Mouse (Mus musculus) liver, embryonic 12.5 days (tissue): ENCODE measurements around the gene Nr1d1. TPM values are rescaled to one million over a fixed set of nuclear protein-coding genes. Genes with fewer than 3 reads are reported as not detected.

Experiments
- ATAC-seq: fragments of 200-750 bp; cut with Nextera tagmentation; 2 replicates; pipeline ENCODE4 v1.8.0; 2017; ENCODE audit warnings: moderate number of reproducible peaks, mild to moderate bottlenecking, moderate library complexity
- H3K27ac ChIP-seq: fragments of 300-500 bp; sonication (generic); 2 replicates; pipeline ENCODE4 v1.5.1; 2016; ENCODE audit warnings: mild to moderate bottlenecking
- H3K27me3 ChIP-seq: fragments of 300-500 bp; sonication (generic); replicated peaks from 2 replicates; pipeline ENCODE4 v1.6.1; 2016; ENCODE audit warnings: mild to moderate bottlenecking, moderate library complexity
- H3K36me3 ChIP-seq: fragments of 300-500 bp; sonication (generic); 2 replicates; pipeline ENCODE4 v1.6.1; 2016; ENCODE audit warnings: mild to moderate bottlenecking, moderate library complexity
- H3K4me1 ChIP-seq: fragments of 300-500 bp; sonication (generic); 2 replicates; pipeline ENCODE4 v1.6.1; 2016
- H3K4me2 ChIP-seq: fragments of 300-500 bp; sonication (generic); 2 replicates; pipeline ENCODE4 v1.6.1; 2016; ENCODE audit warnings: mild to moderate bottlenecking, moderate library complexity
- H3K4me3 ChIP-seq: fragments of 300-500 bp; sonication (generic); 2 replicates; pipeline ENCODE4 v1.5.1; 2016; ENCODE audit warnings: mild to moderate bottlenecking, moderate library complexity
- H3K9ac ChIP-seq: fragments of 300-500 bp; sonication (generic); 2 replicates; pipeline ENCODE4 v1.6.1; 2016; ENCODE audit warnings: mild to moderate bottlenecking, moderate library complexity
- H3K9me3 ChIP-seq: fragments of 300-500 bp; sonication (generic); replicated peaks from 2 replicates; pipeline ENCODE4 v1.6.1; 2016; ENCODE audit warnings: mild to moderate bottlenecking, moderate library complexity
- WGBS: fragments of 180-500 bp; shearing (Covaris S2); methylation state at CpG from one replicate; pipeline ENCODE4 v1.1.7; 2016; ENCODE audit not compliant: insufficient replicate concordance; 5-methylcytosine and 5-hydroxymethylcytosine counted together
- polyA plus RNA-seq: library from polyadenylated mRNA; unstranded; fragments of >200 nt; fragmentation: Nextera tagmentation; extraction: Ambion mirVana; gene quantifications from 2 replicates; pipeline ENCODE4 v1.2.1, GENCODE M21; 2016

Nr1d1 gene
- polyA plus RNA-seq, 1 experiment from 2014 or later, result 1.4 TPM

GRCm38 (mm10) chr11:98787229-98787628, 12.1 kb upstream of the Nr1d1 start:
- H3K27ac ChIP-seq, result peak overlapping the region; percentile 66
- ATAC-seq, result no peak
- H3K36me3 ChIP-seq, result no peaks in the 10 kb centered on the region
- H3K9me3 ChIP-seq, result no peaks in the 10 kb centered on the region
- no peaks in the 10 kb centered on the region for H3K27me3 ChIP-seq
- peak overlapping the region; percentile 18; the same call in 1 of the 2 replicates for H3K4me3 ChIP-seq
- H3K4me1 ChIP-seq, result peaks cover 97% of the 10 kb centered on the region
- peak overlapping the region; percentile 60; the same call in 1 of the 2 replicates for H3K4me2 ChIP-seq
- 33% methylated on average over 7 of the region's 7 CpGs for WGBS
- H3K9ac ChIP-seq, result no peak overlapping the region

- no peaks in the 10 kb centered on the region for H3K9me3 ChIP-seq
- no peaks in the 10 kb centered on the region for H3K36me3 ChIP-seq
- H3K9ac ChIP-seq, result peak overlapping the region; percentile 32
- peak; percentile 35 for ATAC-seq
- H3K4me3 ChIP-seq, result peak overlapping the region; percentile 18
- H3K27me3 ChIP-seq, result no peaks in the 10 kb centered on the region
- H3K27ac ChIP-seq, result peak overlapping the region; percentile 66
- peaks cover 97% of the 10 kb centered on the region for H3K4me1 ChIP-seq
- H3K4me2 ChIP-seq, result peak overlapping the region; percentile 60
- WGBS, result 3% methylated on average over 14 of the region's 15 CpGs
Observed at GRCm38 (mm10) chr11:98786359-98787214, 11.5 kb upstream of the Nr1d1 start.

- H3K36me3 ChIP-seq, result no peaks in the 10 kb centered on the region
- H3K4me2 ChIP-seq, result peak overlapping the region; percentile 60
- peaks cover 92% of the 10 kb centered on the region for H3K4me1 ChIP-seq
- 0 out of 2 replicates have a peak overlapping the region, but pooled peaks have one; percentile 18 for H3K4me3 ChIP-seq
- H3K9me3 ChIP-seq, result no peaks in the 10 kb centered on the region
- H3K9ac ChIP-seq, result no peak overlapping the region; the same call in 1 of the 2 replicates
- 6% methylated on average over 12 of the region's 12 CpGs for WGBS
- ATAC-seq, result no peak
- H3K27me3 ChIP-seq, result no peaks in the 10 kb centered on the region
- H3K27ac ChIP-seq, result peak overlapping the region; percentile 66
Observed at GRCm38 (mm10) chr11:98785772-98786281, 10.7 kb upstream of the Nr1d1 start.

GRCm38 (mm10) chr11:98785214-98785613, 10.1 kb upstream of the Nr1d1 start:
- H3K36me3 ChIP-seq, result no peaks in the 10 kb centered on the region
- peaks cover 86% of the 10 kb centered on the region for H3K4me1 ChIP-seq
- H3K4me2 ChIP-seq, result no peak overlapping the region
- H3K9me3 ChIP-seq, result no peaks in the 10 kb centered on the region
- no peak overlapping the region for H3K4me3 ChIP-seq
- no peak overlapping the region for H3K9ac ChIP-seq
- WGBS, result 63% methylated on average over 10 of the region's 10 CpGs
- peak overlapping the region; percentile 66 for H3K27ac ChIP-seq
- ATAC-seq, result no peak
- H3K27me3 ChIP-seq, result no peaks in the 10 kb centered on the region

- ATAC-seq, result no peak
- no peaks in the 10 kb centered on the region for H3K36me3 ChIP-seq
- H3K9ac ChIP-seq, result peak overlapping the region; percentile 61; the same call in 1 of the 2 replicates
- no peaks in the 10 kb centered on the region for H3K9me3 ChIP-seq
- H3K27me3 ChIP-seq, result no peaks in the 10 kb centered on the region
- WGBS, result 65% methylated on average over 4 of the region's 4 CpGs
- peak overlapping the region; percentile 79; the same call in 1 of the 2 replicates for H3K4me2 ChIP-seq
- no peak overlapping the region for H3K4me3 ChIP-seq
- peaks cover 75% of the 10 kb centered on the region for H3K4me1 ChIP-seq
- H3K27ac ChIP-seq, result peak overlapping the region; percentile 80; the same call in 1 of the 2 replicates
Observed at GRCm38 (mm10) chr11:98784139-98784538, 9.0 kb upstream of the Nr1d1 start.

GRCm38 (mm10) chr11:98783236-98783696, 8.1 kb upstream of the Nr1d1 start:
- Histone ChIP-seq H3K4me2 (peak overlapping the region; percentile 79), H3K36me3 (no peaks in the 10 kb centered on the region), H3K27ac (peak overlapping the region; percentile 80), H3K27me3 (no peaks in the 10 kb centered on the region), H3K9me3 (no peaks in the 10 kb centered on the region), H3K4me1 (peaks cover 66% of the 10 kb centered on the region), H3K4me3 (peak overlapping the region; percentile 56), H3K9ac (peak overlapping the region; percentile 61)
- peak; percentile 77 for ATAC-seq
- WGBS, result 4% methylated on average over 20 of the region's 20 CpGs

- H3K4me2 ChIP-seq, result peak overlapping the region; percentile 79
- WGBS, result 9% methylated on average over 17 of the region's 17 CpGs
- peak overlapping the region; percentile 56 for H3K4me3 ChIP-seq
- H3K27ac ChIP-seq, result peak overlapping the region; percentile 80
- no peaks in the 10 kb centered on the region for H3K36me3 ChIP-seq
- H3K27me3 ChIP-seq, result no peaks in the 10 kb centered on the region
- H3K9me3 ChIP-seq, result no peaks in the 10 kb centered on the region
- no peak for ATAC-seq
- peaks cover 67% of the 10 kb centered on the region for H3K4me1 ChIP-seq
- H3K9ac ChIP-seq, result peak overlapping the region; percentile 61
Observed at GRCm38 (mm10) chr11:98782651-98783235, 7.6 kb upstream of the Nr1d1 start.

GRCm38 (mm10) chr11:98781851-98782512, 6.8 kb upstream of the Nr1d1 start:
- peak overlapping the region; percentile 79; the same call in 1 of the 2 replicates for H3K4me2 ChIP-seq
- no peak for ATAC-seq
- peak overlapping the region; percentile 80; the same call in 1 of the 2 replicates for H3K27ac ChIP-seq
- H3K9ac ChIP-seq, result no peak overlapping the region
- WGBS, result 23% methylated on average over 12 of the region's 14 CpGs
- H3K9me3 ChIP-seq, result no peaks in the 10 kb centered on the region
- no peaks in the 10 kb centered on the region for H3K27me3 ChIP-seq
- no peaks in the 10 kb centered on the region for H3K36me3 ChIP-seq
- peaks cover 68% of the 10 kb centered on the region for H3K4me1 ChIP-seq
- no peak overlapping the region for H3K4me3 ChIP-seq

- no peak overlapping the region for H3K4me2 ChIP-seq
- no peaks in the 10 kb centered on the region for H3K36me3 ChIP-seq
- H3K27me3 ChIP-seq, result no peaks in the 10 kb centered on the region
- H3K4me1 ChIP-seq, result peaks cover 67% of the 10 kb centered on the region
- peak overlapping the region; percentile 30 for H3K27ac ChIP-seq
- no peak overlapping the region for H3K9ac ChIP-seq
- H3K4me3 ChIP-seq, result no peak overlapping the region
- H3K9me3 ChIP-seq, result no peaks in the 10 kb centered on the region
- no peak for ATAC-seq
Observed at GRCm38 (mm10) chr11:98777888-98778287, 2.8 kb upstream of the Nr1d1 start.

GRCm38 (mm10) chr11:98776843-98777590, 1.9 kb upstream of the Nr1d1 start:
- Histone ChIP-seq H3K36me3 (no peaks in the 10 kb centered on the region), H3K4me1 (peaks cover 67% of the 10 kb centered on the region), H3K27me3 (no peaks in the 10 kb centered on the region), H3K4me3 (no peak overlapping the region), H3K9me3 (no peaks in the 10 kb centered on the region), H3K27ac (peak overlapping the region; percentile 78), H3K4me2 (peak overlapping the region; percentile 84), H3K9ac (0 out of 2 replicates have a peak overlapping the region, but pooled peaks have one; percentile 32)
- 14% methylated on average over 9 of the region's 9 CpGs for WGBS
- no peak for ATAC-seq
